Mouse (Mus musculus) heart, adult 2 months (tissue): Measurements from ENCODE around the gene Lsm3.

ENCODE experiments used
- CTCF ChIP-seq: fragments of 200-600 bp; IDR thresholded peaks from 2 replicates; pipeline ENCODE4 v1.8.1; 2022; ENCODE audit warnings: antibody characterized with exemption, mild to moderate bottlenecking, moderate library complexity
- POLR2A ChIP-seq: fragments of 200-500 bp; IDR thresholded peaks from 2 replicates; pipeline ENCODE4 v1.6.1; 2011; ENCODE audit warnings: mild to moderate bottlenecking, low read depth, low read length, control low read depth; ENCODE audit not compliant: insufficient read depth

GRCm38 (mm10) chr6:91473805-91474440 is 41.8 kb upstream of the Lsm3 start:
- TF ChIP-seq POLR2A (no peak), CTCF (no peak)
